Mouse (Mus musculus) bone marrow, adult 2 months (tissue): Measurements from ENCODE around the gene Prkcq. TPM values are rescaled to one million over a fixed set of nuclear protein-coding genes. Genes with fewer than 3 reads are reported as not detected.

Experiments used
- H3K27ac ChIP-seq: fragments of 200-500 bp; 2 replicates; pipeline ENCODE4 v1.5.1; 2012; ENCODE audit warnings: low read depth, mild to moderate bottlenecking, control low read depth, inconsistent platforms, low read length; ENCODE audit not compliant: control insufficient read depth, poor library complexity, insufficient read depth
- H3K4me1 ChIP-seq: fragments of 200-500 bp; 2 replicates; pipeline ENCODE4 v1.6.1; 2011; ENCODE audit warnings: low read length; ENCODE audit not compliant: control insufficient read depth, insufficient read depth
- H3K4me3 ChIP-seq: fragments of 200-500 bp; replicated peaks from 2 replicates; pipeline ENCODE3; 2011; ENCODE audit warnings: mild to moderate bottlenecking, low read depth, low read length, control low read depth; ENCODE audit not compliant: control insufficient read depth
- CTCF ChIP-seq: fragments of 200-500 bp; IDR thresholded peaks from 2 replicates; pipeline ENCODE4 v1.5.1; 2011; ENCODE audit warnings: low read length, control low read depth; ENCODE audit not compliant: control insufficient read depth, insufficient read depth
- POLR2A ChIP-seq: fragments of 200-500 bp; IDR thresholded peaks from 2 replicates; pipeline ENCODE4 v1.6.1; 2011; ENCODE audit warnings: low read depth, mild to moderate bottlenecking, control low read depth, low read length, borderline replicate concordance; ENCODE audit not compliant: control insufficient read depth
- WGBS: fragments of 180-500 bp; shearing (Covaris S2); methylation state at CpG from one replicate; pipeline ENCODE4 v1.1.7; 2018; 5-methylcytosine and 5-hydroxymethylcytosine counted together
- polyA plus RNA-seq: library from polyadenylated mRNA; stranded (reverse); fragments of >200 nt; gene quantifications from 2 replicates; pipeline ENCODE4 v1.2.4, GENCODE M21; 2011; ENCODE audit warnings: low replicate concordance; ENCODE audit not compliant: missing spikeins, insufficient read depth, insufficient read length

The Prkcq gene
- polyA plus RNA-seq, 1 experiment = 25.8 TPM

DNA sequence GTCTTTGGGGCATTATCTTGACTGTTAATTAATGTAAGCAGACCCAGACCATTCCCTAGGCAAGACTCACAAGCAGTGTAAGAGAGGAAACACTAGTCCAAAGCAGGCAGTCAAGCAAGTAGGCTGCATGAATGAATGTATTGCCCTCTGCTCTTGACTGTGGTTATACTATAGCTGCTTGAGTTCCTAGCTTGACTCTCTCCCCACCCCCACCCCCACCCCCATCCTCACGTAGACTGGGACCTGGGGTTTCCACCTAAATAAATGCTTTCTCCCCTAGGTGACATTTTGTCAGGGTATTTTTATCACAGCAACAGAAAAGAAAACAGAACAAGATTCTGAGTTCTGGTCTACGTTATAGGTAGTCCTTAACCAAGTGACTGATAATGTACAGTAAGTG, 57.2 kb downstream of the Prkcq start:
- Histone ChIP-seq H3K27ac (no peak overlapping the region), H3K4me3 (no peak overlapping the region), H3K4me1 (no peaks in the 10 kb centered on the region; the same call in 1 of the 2 replicates)
- TF ChIP-seq POLR2A = no peak
- WGBS = 82% methylated on average over 2 of the region's 2 CpGs

DNA sequence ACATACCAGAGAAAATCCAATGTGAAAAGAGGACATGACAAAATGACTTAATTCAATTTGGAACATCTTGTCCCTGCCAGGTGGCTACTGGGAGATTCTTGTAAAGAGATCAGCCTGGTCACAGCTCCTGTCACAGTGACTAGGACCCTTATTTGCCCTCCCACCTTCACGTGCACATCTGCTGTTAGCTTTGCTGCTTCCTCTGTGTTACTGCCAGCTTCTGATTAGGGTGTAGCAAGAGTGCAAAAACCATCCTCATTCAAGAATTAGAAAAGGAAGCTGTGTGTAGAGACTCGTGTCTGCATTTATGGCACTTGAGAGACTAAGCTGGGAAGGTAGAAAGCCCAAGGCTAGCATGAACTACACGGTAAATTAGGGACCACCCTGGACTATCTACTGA, 59.2 kb downstream of the Prkcq start:
- Histone ChIP-seq H3K4me1 (no peaks in the 10 kb centered on the region; the same call in 1 of the 2 replicates), H3K27ac (no peak overlapping the region), H3K4me3 (no peak overlapping the region)
- WGBS = 15% methylated on average over 3 of the region's 3 CpGs
- TF ChIP-seq POLR2A (no peak), CTCF (no peak)

- no peaks in the 10 kb centered on the region; the same call in 1 of the 2 replicates for H3K4me1 ChIP-seq
- no peak overlapping the region for H3K4me3 ChIP-seq
- TF ChIP-seq CTCF (no peak), POLR2A (no peak)
- 81% methylated on average over 5 of the region's 5 CpGs for WGBS
- no peak overlapping the region for H3K27ac ChIP-seq
Measured at GRCm38 (mm10) chr2:11231988-11232387, 60.1 kb downstream of the Prkcq start.

DNA sequence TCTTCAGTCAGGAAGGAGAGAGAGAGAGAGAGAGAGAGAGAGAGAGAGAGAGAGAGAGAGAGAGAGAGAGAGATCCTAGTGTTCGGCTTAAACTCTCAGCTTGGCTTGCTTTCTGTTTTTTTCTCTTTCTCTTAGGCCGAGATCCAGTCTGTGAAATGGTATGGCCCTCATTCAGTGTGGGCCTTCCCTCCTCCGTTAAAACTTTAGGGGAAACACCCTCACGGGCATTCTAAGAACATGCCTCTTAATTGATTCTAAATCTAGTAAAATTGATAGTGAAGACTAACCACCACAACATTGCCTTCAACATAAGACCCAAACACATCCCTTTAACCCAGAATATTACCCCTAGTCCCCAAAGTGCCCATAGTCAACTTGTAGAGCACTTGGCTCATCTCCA, 66.3 kb downstream of the Prkcq start:
- H3K4me1 ChIP-seq = no peaks in the 10 kb centered on the region; the same call in 1 of the 2 replicates
- TF ChIP-seq CTCF = no peak
- TF ChIP-seq POLR2A = no peak
- H3K27ac ChIP-seq = no peak overlapping the region
- H3K4me3 ChIP-seq = no peak overlapping the region
- 80% methylated on average over 4 of the region's 4 CpGs for WGBS

DNA sequence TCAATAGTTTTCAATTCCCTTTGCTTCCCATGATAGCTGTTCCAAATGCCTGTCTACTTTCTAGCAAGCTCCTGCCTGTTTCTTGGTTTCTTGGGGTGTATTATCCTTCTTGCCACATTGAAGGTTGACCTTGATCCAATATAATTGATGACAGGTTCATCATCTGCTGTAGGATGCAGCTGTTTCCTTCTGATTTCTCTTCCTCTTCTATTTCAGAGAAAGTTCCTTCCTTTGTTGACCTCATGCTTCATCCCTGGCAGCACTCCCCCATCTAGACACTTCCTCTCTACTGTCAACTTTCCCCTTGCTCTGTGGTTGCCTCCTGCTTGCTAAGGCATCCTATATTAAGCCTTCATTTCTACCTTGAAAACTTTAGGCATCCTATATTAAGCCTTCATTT, 67.6 kb downstream of the Prkcq start:
- H3K27ac ChIP-seq = no peak overlapping the region

DNA sequence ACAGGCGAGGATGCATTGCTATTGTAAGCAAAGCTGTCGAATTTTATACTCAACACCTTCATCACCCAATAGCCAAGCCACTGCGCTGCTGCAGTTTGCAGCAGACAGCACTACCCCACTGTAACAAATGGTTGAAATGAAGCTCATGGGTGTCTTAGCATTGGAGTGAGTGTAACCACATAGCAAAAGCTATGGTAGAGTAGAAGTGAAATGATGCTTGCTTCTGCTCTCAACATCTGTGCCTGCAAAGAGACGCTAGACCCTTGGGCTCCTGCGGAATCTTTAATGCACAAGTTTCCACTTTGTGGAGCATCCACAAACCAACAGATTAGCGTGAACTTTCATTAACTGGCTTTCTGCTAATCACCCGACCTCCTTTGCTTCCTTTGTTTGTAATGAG, 74.0 kb downstream of the Prkcq start:
- 83% methylated on average over 7 of the region's 7 CpGs for WGBS
- no peak overlapping the region for H3K27ac ChIP-seq
- no peak overlapping the region for H3K4me3 ChIP-seq
- no peaks in the 10 kb centered on the region for H3K4me1 ChIP-seq
- TF ChIP-seq CTCF = no peak
- TF ChIP-seq POLR2A = no peak

More for the DNA sequence above, 67.6 kb downstream of the Prkcq start:
- TF ChIP-seq POLR2A (no peak), CTCF (no peak)
- Histone ChIP-seq H3K4me3 (no peak overlapping the region), H3K4me1 (no peaks in the 10 kb centered on the region; the same call in 1 of the 2 replicates)

DNA sequence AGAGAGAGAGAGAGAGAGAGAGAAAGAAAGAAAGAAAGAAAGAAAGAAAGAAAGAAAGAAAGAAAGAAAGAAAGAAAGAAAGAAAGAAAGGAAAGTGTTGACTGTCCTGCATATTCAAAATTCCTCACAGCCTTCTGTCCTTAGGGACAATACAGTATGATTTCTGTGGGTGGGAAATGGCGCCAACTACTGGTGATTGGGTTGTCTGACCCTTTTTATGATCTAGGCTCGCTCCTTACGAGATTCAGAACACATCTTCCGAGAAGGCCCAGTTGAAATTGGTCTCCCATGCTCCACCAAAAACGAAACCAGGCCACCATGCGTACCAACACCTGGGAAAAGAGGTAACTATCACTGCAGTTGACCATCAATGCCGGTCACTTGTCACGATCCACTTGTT, 82.0 kb downstream of the Prkcq start:
- WGBS = 38% methylated on average over 8 of the region's 8 CpGs
- H3K4me1 ChIP-seq = no peaks in the 10 kb centered on the region
- no peak overlapping the region for H3K27ac ChIP-seq
- no peak overlapping the region for H3K4me3 ChIP-seq
- TF ChIP-seq CTCF (no peak), POLR2A (no peak)

DNA sequence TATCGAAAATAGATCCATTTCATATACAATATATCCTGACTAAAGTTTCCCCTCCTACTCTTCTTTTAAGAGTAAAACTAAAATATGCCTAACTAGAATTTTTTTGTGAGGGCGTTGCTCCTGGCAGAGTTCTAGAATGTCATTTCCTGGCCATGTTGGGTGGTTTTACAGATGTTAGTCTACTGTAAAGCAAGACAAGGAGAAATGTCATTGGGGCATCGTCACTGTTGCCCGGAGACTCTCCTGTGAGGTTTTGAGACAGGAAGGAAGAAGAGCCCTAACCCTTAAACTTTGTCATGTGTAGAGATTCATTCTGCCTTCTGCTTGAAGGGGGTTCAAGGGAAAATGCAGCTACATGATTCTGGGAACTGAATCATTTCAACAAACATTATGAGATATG, 82.5 kb downstream of the Prkcq start:
- 68% methylated on average over 4 of the region's 4 CpGs for WGBS
- no peaks in the 10 kb centered on the region for H3K4me1 ChIP-seq
- TF ChIP-seq CTCF (no peak), POLR2A (no peak)
- no peak overlapping the region for H3K4me3 ChIP-seq
- no peak overlapping the region for H3K27ac ChIP-seq

GRCm38 (mm10) chr2:11257260-11257850, 85.4 kb downstream of the Prkcq start:
- Histone ChIP-seq H3K4me3 (no peak overlapping the region), H3K4me1 (no peaks in the 10 kb centered on the region), H3K27ac (no peak overlapping the region)
- 84% methylated on average over 6 of the region's 6 CpGs for WGBS
- no peak for TF ChIP-seq POLR2A
- TF ChIP-seq CTCF = no peak
